Mouse (Mus musculus) bone marrow, adult 2 months (tissue): ENCODE results near the gene Ccdc78.

Source experiments
- CTCF ChIP-seq: fragments of 200-500 bp; IDR thresholded peaks from 2 replicates; pipeline ENCODE4 v1.5.1; 2011; ENCODE audit warnings: low read length, control low read depth; ENCODE audit not compliant: control insufficient read depth, insufficient read depth
- POLR2A ChIP-seq: fragments of 200-500 bp; IDR thresholded peaks from 2 replicates; pipeline ENCODE4 v1.6.1; 2011; ENCODE audit warnings: low read depth, mild to moderate bottlenecking, control low read depth, low read length, borderline replicate concordance; ENCODE audit not compliant: control insufficient read depth

- TF ChIP-seq CTCF (no peak), POLR2A (no peak)
Measured at GRCm38 (mm10) chr17:25748238-25748637, 38.1 kb upstream of the Ccdc78 start.
